Mouse (Mus musculus): ENCODE measurements around the gene Zfp791. TPM values are rescaled to one million over a fixed set of nuclear protein-coding genes. Genes with fewer than 3 reads are reported as not detected.

Gene Zfp791
- polyA plus RNA-seq, 1 experiment from 2014 or later = 1.1 TPM

- no peak for ATAC-seq (replicated peaks; ENCODE audit: extremely low read depth, insufficient read depth, low FRiP score)
- Histone ChIP-seq H3K36me3 (ENCODE audit: control insufficient read depth, insufficient read depth) (peaks cover 3% of the 10 kb centered on the region), H3K9ac (ENCODE audit: low read length) (no peak overlapping the region), H3K4me3 (ENCODE audit: low read length) (no peak overlapping the region), H3K4me2 (ENCODE audit: low read depth, low read length) (no peak overlapping the region), H3K9me3 (replicated peaks; ENCODE audit: control insufficient read depth, low read length) (no peaks in the 10 kb centered on the region), H3K27ac (ENCODE audit: low read length) (no peak overlapping the region), H3K4me1 (ENCODE audit: control insufficient read depth, insufficient read depth, low read length) (0 out of 2 replicates have a peak, but pooled peaks cover 3% of the 10 kb centered on the region), H3K27me3 (ENCODE audit: control insufficient read depth, insufficient read depth, low read length) (no peaks in the 10 kb centered on the region)
- 93% methylated on average over 2 of the region's 2 CpGs for WGBS
Measured at GRCm38 (mm10) chr8:85067155-85067554, 55.7 kb downstream of the Zfp791 start.

- Histone ChIP-seq H3K4me2 (ENCODE audit: low read depth, low read length) (no peak overlapping the region), H3K4me1 (ENCODE audit: control insufficient read depth, insufficient read depth, low read length) (peaks cover 3% of the 10 kb centered on the region), H3K4me3 (ENCODE audit: low read length) (no peak overlapping the region), H3K9me3 (replicated peaks; ENCODE audit: control insufficient read depth, low read length) (no peaks in the 10 kb centered on the region), H3K27me3 (ENCODE audit: control insufficient read depth, insufficient read depth, low read length) (no peaks in the 10 kb centered on the region), H3K27ac (ENCODE audit: low read length) (no peak overlapping the region), H3K36me3 (ENCODE audit: control insufficient read depth, insufficient read depth) (peaks cover 3% of the 10 kb centered on the region), H3K9ac (ENCODE audit: low read length) (no peak overlapping the region)
- WGBS = 33% methylated on average over 2 of the region's 2 CpGs
- ATAC-seq (replicated peaks; ENCODE audit: extremely low read depth, insufficient read depth, low FRiP score) = no peak
Measured at GRCm38 (mm10) chr8:85065213-85065612, 57.7 kb downstream of the Zfp791 start.

GRCm38 (mm10) chr8:85062603-85063002 is 60.3 kb downstream of the Zfp791 start:
- WGBS = 94% methylated on average over 4 of the region's 4 CpGs
- Histone ChIP-seq H3K9ac (ENCODE audit: low read length) (no peak overlapping the region), H3K4me3 (ENCODE audit: low read length) (no peak overlapping the region), H3K4me1 (ENCODE audit: control insufficient read depth, insufficient read depth, low read length) (peaks cover 3% of the 10 kb centered on the region), H3K27me3 (ENCODE audit: control insufficient read depth, insufficient read depth, low read length) (no peaks in the 10 kb centered on the region), H3K27ac (ENCODE audit: low read length) (no peak overlapping the region), H3K4me2 (ENCODE audit: low read depth, low read length) (no peak overlapping the region), H3K36me3 (ENCODE audit: control insufficient read depth, insufficient read depth) (peaks cover 3% of the 10 kb centered on the region), H3K9me3 (replicated peaks; ENCODE audit: control insufficient read depth, low read length) (no peaks in the 10 kb centered on the region)
- ATAC-seq (replicated peaks; ENCODE audit: extremely low read depth, insufficient read depth, low FRiP score) = no peak

- peaks cover 3% of the 10 kb centered on the region for H3K4me1 ChIP-seq (ENCODE audit: control insufficient read depth, insufficient read depth, low read length)
- no peak within 1 kb of the TSS for H3K27ac ChIP-seq (ENCODE audit: low read length)
- H3K9me3 ChIP-seq (replicated peaks; ENCODE audit: control insufficient read depth, low read length) = no peaks in the 10 kb centered on the region
- WGBS = under 1% methylated on average over 52 of the region's 53 CpGs
- H3K4me3 ChIP-seq (ENCODE audit: low read length) = peak within 1 kb of the TSS; percentile 67
- peaks cover 13% of the 10 kb centered on the region for H3K36me3 ChIP-seq (ENCODE audit: control insufficient read depth, insufficient read depth)
- peak; percentile 90 for ATAC-seq (replicated peaks; ENCODE audit: extremely low read depth, insufficient read depth, low FRiP score)
- H3K27me3 ChIP-seq (ENCODE audit: control insufficient read depth, insufficient read depth, low read length) = no peaks in the 10 kb centered on the region
- peak within 1 kb of the TSS; percentile 72 for H3K9ac ChIP-seq (ENCODE audit: low read length)
- H3K4me2 ChIP-seq (ENCODE audit: low read depth, low read length) = peak within 1 kb of the TSS; percentile 84
Measured at GRCm38 (mm10) chr8:85059879-85060616, 62.8 kb downstream of the Zfp791 start, which contains the start of gene Fbxw9. Gene Fbxw9 (plus strand): TSS chr8:85060055.

Small RNA genes lying within 50 kb of the gene (microRNA-seq; reads per million reads assigned to microRNA genes)
- 6.3 reads per million, percentile 21 among the genes with 10 or more reads in this experiment for gene Gm23388
- 0.79 reads per million for gene Mir7070

Other genes starting within 250 kb of the Zfp791 start
- 43.1 and 46.0 TPM in 2 replicates for gene Gcdh, start 229.2 kb downstream of the Zfp791 start, polyA plus RNA-seq (2015; fragmentation: Nextera tagmentation; extraction: Ambion mirVana)
- gene Klf1, start 221.2 kb downstream of the Zfp791 start, polyA plus RNA-seq (2015; fragmentation: Nextera tagmentation; extraction: Ambion mirVana) = 1.3 and 1.4 TPM in 2 replicates
- gene Dnase2a, start 214.5 kb downstream of the Zfp791 start, polyA plus RNA-seq (2015; fragmentation: Nextera tagmentation; extraction: Ambion mirVana) = 5.2 and 6.3 TPM in 2 replicates
- 0.09 and 0.14 TPM in 2 replicates for gene Mast1, start 185.7 kb downstream of the Zfp791 start, polyA plus RNA-seq (2015; fragmentation: Nextera tagmentation; extraction: Ambion mirVana)
- 0.24 and 0.38 TPM in 2 replicates for gene Rtbdn, start 176.1 kb downstream of the Zfp791 start, polyA plus RNA-seq (2015; fragmentation: Nextera tagmentation; extraction: Ambion mirVana)
- not detected in 2 replicates for gene Gm49661, start 153.7 kb downstream of the Zfp791 start, polyA plus RNA-seq (2015; fragmentation: Nextera tagmentation; extraction: Ambion mirVana)
- gene Prdx2, start 153.5 kb downstream of the Zfp791 start, polyA plus RNA-seq (2015; fragmentation: Nextera tagmentation; extraction: Ambion mirVana) = 591 and 662 TPM in 2 replicates
- 80.2 and 82.7 TPM in 2 replicates for gene Rnaseh2a, start 153.3 kb downstream of the Zfp791 start, polyA plus RNA-seq (2015; fragmentation: Nextera tagmentation; extraction: Ambion mirVana)
- gene Junb, start 144.4 kb downstream of the Zfp791 start, polyA plus RNA-seq (2015; fragmentation: Nextera tagmentation; extraction: Ambion mirVana) = 11.7 and 15.3 TPM in 2 replicates
- 8.9 and 9.1 TPM in 2 replicates for gene Hook2, start 132.5 kb downstream of the Zfp791 start, polyA plus RNA-seq (2015; fragmentation: Nextera tagmentation; extraction: Ambion mirVana)
- not detected in 2 replicates for gene Best2, start 108.6 kb downstream of the Zfp791 start, polyA plus RNA-seq (2015; fragmentation: Nextera tagmentation; extraction: Ambion mirVana)
- 111 and 112 TPM in 2 replicates for gene Asna1, start 97.8 kb downstream of the Zfp791 start, polyA plus RNA-seq (2015; fragmentation: Nextera tagmentation; extraction: Ambion mirVana)
- gene Trir, start 96.3 kb downstream of the Zfp791 start, polyA plus RNA-seq (2015; fragmentation: Nextera tagmentation; extraction: Ambion mirVana) = 61.9 and 76.5 TPM in 2 replicates
- 18.8 and 21.5 TPM in 2 replicates for gene Tnpo2, start 86.2 kb downstream of the Zfp791 start, polyA plus RNA-seq (2015; fragmentation: Nextera tagmentation; extraction: Ambion mirVana)
- 19.5 and 20.6 TPM in 2 replicates for gene Fbxw9, start 63.0 kb downstream of the Zfp791 start, polyA plus RNA-seq (2015; fragmentation: Nextera tagmentation; extraction: Ambion mirVana)
- not detected in 2 replicates for gene Gm5741, start 55.1 kb downstream of the Zfp791 start, polyA plus RNA-seq (2015; fragmentation: Nextera tagmentation; extraction: Ambion mirVana)
- 48.5 and 51.5 TPM in 2 replicates for gene Dhps, start 51.3 kb downstream of the Zfp791 start, polyA plus RNA-seq (2015; fragmentation: Nextera tagmentation; extraction: Ambion mirVana)
- gene Wdr83os, start 42.4 kb downstream of the Zfp791 start, polyA plus RNA-seq (2015; fragmentation: Nextera tagmentation; extraction: Ambion mirVana) = 115 TPM in 2 replicates
- gene Wdr83, start 41.8 kb downstream of the Zfp791 start, polyA plus RNA-seq (2015; fragmentation: Nextera tagmentation; extraction: Ambion mirVana) = 46.6 and 47.0 TPM in 2 replicates
- 33.9 and 39.3 TPM in 2 replicates for gene Man2b1, start 39.8 kb downstream of the Zfp791 start, polyA plus RNA-seq (2015; fragmentation: Nextera tagmentation; extraction: Ambion mirVana)
- not detected in 2 replicates for gene Cks1brt, start 28.8 kb upstream of the Zfp791 start, polyA plus RNA-seq (2015; fragmentation: Nextera tagmentation; extraction: Ambion mirVana)
- gene Olfr371, start 102.9 kb upstream of the Zfp791 start, polyA plus RNA-seq (2015; fragmentation: Nextera tagmentation; extraction: Ambion mirVana) = not detected in 2 replicates
- 50.6 and 53.5 TPM in 2 replicates for gene Orc6, start 176.5 kb upstream of the Zfp791 start, polyA plus RNA-seq (2015; fragmentation: Nextera tagmentation; extraction: Ambion mirVana)
- 114 and 119 TPM in 2 replicates for gene Vps35, start 176.7 kb upstream of the Zfp791 start, polyA plus RNA-seq (2015; fragmentation: Nextera tagmentation; extraction: Ambion mirVana)